Mouse (Mus musculus): ENCODE data around the gene Cenpa. TPM values are rescaled to one million over a fixed set of nuclear protein-coding genes. Genes with fewer than 3 reads are reported as not detected.

Gene Cenpa
- polyA plus RNA-seq (2017; shearing (Covaris generic)), result 100 to 1,000 TPM; 100 to 146 TPM

DNA sequence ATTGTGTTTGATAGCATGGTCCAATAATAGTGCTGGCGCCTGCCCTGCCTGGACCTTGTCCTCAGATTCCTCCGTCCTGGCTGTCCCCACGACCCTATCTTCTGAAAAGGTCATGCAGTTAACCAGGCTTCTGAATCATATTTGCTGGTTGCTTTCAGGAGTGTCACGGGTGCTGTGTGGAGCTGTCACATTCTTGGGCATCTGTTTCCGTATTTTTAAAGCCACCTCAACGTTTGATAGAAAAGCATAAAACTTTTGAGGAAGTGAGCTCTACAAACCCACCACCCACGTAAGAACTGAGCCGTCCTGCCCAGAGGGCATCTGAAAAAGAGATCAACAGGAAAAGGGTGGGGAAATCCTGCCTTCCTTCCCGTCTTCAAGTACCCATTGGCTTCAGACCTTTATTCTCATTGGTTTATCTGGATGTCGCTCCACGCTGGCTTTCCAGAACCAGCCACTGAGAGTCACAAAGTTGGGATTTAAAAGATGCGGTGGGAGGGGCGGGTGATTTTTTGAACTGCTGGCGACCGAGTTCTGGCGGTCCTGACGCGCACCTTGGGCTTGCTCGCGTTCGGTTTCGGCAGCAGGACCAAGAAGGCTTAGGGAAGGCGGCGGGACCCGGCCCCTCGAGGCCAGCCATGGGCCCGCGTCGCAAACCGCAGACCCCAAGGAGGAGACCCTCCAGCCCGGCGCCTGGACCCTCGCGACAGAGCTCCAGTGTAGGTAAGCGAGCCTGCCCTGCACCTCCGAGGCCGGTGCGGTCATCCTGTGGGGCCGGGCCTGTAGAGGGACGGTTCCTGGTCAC lies at the start of gene Cenpa:
Gene Cenpa (plus strand): TSS at position 387 of the 805 bp plus-strand sequence.

DNA sequence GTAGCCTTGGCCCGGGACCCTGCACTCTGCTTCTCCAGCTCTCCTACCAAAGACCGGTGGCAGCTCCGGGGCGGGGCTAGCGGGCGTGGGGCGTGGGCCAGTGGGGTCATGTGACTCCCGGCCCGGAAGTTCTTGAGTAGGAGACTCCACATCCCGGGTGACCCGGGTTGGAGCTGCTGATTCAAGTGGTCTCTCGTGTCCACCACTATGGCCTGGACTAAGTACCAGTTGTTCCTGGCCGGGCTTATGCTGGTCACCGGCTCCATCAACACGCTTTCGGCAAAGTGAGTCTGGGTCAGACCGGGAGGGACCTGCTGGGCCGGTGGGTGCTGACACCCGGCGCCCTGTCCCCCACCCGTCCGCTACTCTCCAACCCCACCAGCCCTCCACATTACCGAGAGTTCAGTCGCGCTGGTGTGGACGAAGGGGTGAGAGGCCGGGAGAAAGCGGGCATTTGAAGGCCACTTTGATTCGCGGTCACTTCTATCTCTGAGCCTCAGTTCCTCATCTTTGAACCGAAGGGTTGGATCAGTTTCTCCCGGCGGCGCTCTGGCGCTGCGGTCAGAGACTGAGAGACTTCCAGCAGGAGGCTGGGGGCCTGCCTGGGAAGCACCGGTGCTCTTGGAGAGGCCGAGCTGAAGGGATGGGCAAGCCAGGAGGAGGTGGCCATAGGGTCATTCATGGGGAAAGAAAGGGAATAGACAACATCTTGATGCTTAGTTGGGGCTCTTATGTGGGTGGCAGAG lies 18.6 kb upstream of the Cenpa start, which contains the start of gene Slc35f6:
Gene Slc35f6 (plus strand): TSS at position 119 of the 746 bp plus-strand sequence.

DNA sequence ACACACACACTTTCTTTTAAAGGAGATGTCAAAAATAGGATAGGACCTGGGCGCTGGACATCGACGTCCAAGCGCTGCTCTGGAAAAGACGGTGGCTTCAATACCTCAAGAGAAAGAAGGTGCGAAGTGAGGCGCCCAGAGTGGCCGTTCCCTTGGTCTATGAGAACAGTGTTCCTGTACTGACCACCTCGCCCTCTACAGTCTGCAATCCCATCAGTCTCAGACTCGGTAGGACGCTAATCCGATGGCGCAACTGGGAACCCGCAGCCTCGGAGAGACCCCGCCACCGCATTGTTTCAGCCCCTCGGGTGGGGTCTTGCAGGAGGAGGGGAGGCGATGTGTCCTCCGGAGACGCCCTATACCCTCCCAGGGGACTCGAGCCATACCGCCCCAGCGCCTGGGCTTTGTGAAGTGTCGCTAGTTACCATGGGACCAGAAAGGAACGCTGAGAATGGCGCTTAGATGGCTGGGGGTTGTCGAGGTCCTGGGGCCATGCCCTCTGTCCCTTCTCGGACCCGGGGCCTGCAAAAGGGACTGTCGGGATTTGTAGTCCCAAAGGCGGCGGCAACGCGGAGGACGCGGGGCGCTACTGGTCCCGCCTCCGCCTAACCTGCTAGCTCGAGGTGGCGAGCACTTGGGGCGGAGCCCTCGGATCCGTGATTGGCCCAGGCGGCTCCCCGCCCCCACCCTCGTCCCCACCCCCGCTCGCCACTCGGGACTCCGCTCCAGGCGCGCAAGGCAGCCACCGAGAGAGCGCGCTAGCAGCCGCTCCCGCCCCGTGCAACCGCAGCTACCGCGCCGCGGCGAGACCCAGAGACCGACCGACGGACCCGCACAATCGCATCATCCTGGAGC lies 44.8 kb downstream of the Cenpa start, which contains the start of gene Dpysl5:
Gene Dpysl5 (plus strand): TSS at position 418 of the 855 bp plus-strand sequence.

Other genes with a start within 250 kb of the Cenpa start
- not detected for gene Otof, start 204.8 kb upstream of the Cenpa start, polyA plus RNA-seq (2017; shearing (Covaris generic))
- not detected for gene 1700001C02Rik, start 200.7 kb upstream of the Cenpa start, polyA plus RNA-seq (2017; shearing (Covaris generic))
- gene Cib4, start 120.9 kb upstream of the Cenpa start, polyA plus RNA-seq (2017; shearing (Covaris generic)), result not detected
- gene Kcnk3, start 78.6 kb upstream of the Cenpa start, polyA plus RNA-seq (2017; shearing (Covaris generic)), result under 1 TPM; 0.06 to 0.21 TPM
- 10 to 100 TPM; 21.2 to 29.5 TPM for gene Slc35f6, start 18.8 kb upstream of the Cenpa start, polyA plus RNA-seq (2017; shearing (Covaris generic))
- under 1 TPM in 1 of 2 experiments, not detected in 1; 0.34 TPM for gene Dpysl5, start 44.8 kb downstream of the Cenpa start, polyA plus RNA-seq (2017; shearing (Covaris generic))
- gene Mapre3, start 147.9 kb downstream of the Cenpa start, polyA plus RNA-seq (2017; shearing (Covaris generic)), result 1 to 10 TPM; 5.3 to 9.4 TPM
- gene Tmem214, start 201.2 kb downstream of the Cenpa start, polyA plus RNA-seq (2017; shearing (Covaris generic)), result 10 to 100 TPM; 40.8 to 58.5 TPM
- 10 to 100 TPM; 14.0 to 15.8 TPM for gene Agbl5, start 221.9 kb downstream of the Cenpa start, polyA plus RNA-seq (2017; shearing (Covaris generic))
- 100 to 1,000 TPM; 254 to 259 TPM for gene Ost4, start 241.0 kb downstream of the Cenpa start, polyA plus RNA-seq (2017; shearing (Covaris generic))
- gene Emilin1, start 246.6 kb downstream of the Cenpa start, polyA plus RNA-seq (2017; shearing (Covaris generic)), result 10 to 100 TPM in 1 of 2 experiments, 1 to 10 TPM in 1; 2.9 to 10.4 TPM